Mouse (Mus musculus) colon, adult 2 months (tissue): ENCODE measurements around the gene Plpp4. TPM values are rescaled to one million over a fixed set of nuclear protein-coding genes. Genes with fewer than 3 reads are reported as not detected.

Experiments
- polyA plus RNA-seq: library from polyadenylated mRNA; depleted of rRNA; stranded (reverse); fragments of >200 nt; gene quantifications from 2 replicates; pipeline ENCODE4 v1.2.3, GENCODE M21; 2012; rRNA removed

Gene Plpp4
- 0.21 and 0.29 TPM in 2 replicates for polyA plus RNA-seq

DNA sequence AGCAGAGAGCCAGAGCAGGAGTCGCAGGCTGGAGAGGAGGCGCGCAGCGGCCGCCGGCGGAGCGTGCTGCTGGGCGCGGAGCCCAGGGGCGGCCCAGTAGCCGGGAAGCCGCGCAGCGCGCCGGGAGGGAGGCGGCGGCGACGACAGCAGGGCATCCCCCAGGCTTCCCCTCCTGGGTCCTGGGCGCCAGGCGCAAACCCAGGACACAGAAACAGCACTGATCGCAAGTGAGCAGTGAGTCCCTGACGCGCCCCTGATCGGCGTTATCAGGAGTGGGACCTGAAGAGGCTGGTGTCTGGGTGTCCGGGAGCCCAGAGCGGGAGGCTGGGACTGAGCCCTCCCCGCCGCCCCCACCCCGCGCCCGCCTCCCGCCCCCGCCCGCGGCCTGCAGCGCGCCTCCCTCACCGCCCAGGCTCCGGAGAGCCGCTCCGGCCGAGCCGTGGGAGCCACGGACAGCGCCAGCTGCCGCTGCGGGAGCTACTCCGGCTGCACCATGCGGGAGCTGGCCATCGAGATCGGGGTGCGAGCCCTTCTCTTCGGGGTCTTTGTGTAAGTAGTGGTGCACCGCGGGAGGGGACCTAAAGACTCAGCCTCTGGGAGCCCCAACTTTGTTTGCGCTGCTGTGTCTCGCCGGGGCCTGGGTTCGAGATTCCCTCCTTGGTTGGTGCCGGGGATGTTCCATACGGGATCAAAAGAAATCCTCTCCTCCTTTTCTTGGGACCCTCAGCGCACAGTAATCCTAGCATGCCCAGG is at the start of gene Plpp4:
TSS of gene Plpp4 (plus strand) at position 411 of the 753 bp plus-strand sequence.

